ENCODE assay signal across 9 mouse cellular contexts in genomic region chr9:37358713-37359330, GRCm38 (mm10). TPM values are rescaled to one million over a fixed set of nuclear protein-coding genes. Genes with fewer than 3 reads are reported as not detected.
A peak's percentile ranks its signal among the peaks of the same experiment; 100 is the strongest.
DNase-seq lines count a peak whose midpoint lies in the region; ATAC-seq lines count a peak whose summit lies in the region.
"Had no signal": no experiment of that assay in that cellular context is flagged by ENCODE, and none has a peak within 500 bp of the region (broad histone marks: within the 10 kb centered on the region; RNA-seq: fewer than 3 reads in every experiment).

No protein-coding gene starts in this region.

- peak overlapping the region; percentile 91 for H3K27ac ChIP-seq in forebrain, embryonic 11.5 days (ENCODE audit: low read depth, low read length)
- H3K27ac ChIP-seq in stomach, embryonic 16.5 days (ENCODE audit: low read length), result peak overlapping the region; percentile 55; the same call in 1 of the 2 replicates
- H3K27ac ChIP-seq in liver, embryonic 12.5 days, result no peak overlapping the region

- no peaks in the 10 kb centered on the region for H3K27me3 ChIP-seq in forebrain, embryonic 11.5 days (ENCODE audit: control insufficient read depth, insufficient read depth, low read length)
- no peaks in the 10 kb centered on the region for H3K27me3 ChIP-seq in stomach, embryonic 16.5 days (ENCODE audit: control insufficient read depth, insufficient read depth, low read length)
- no peaks in the 10 kb centered on the region for H3K27me3 ChIP-seq in liver, embryonic 12.5 days (replicated peaks)
- H3K27me3 ChIP-seq: Patski had no signal

- H3K4me1 ChIP-seq in forebrain, embryonic 11.5 days (replicated peaks; ENCODE audit: control insufficient read depth, insufficient read depth, low read length), result peaks cover 19% of the 10 kb centered on the region
- peaks cover 7% of the 10 kb centered on the region for H3K4me1 ChIP-seq in stomach, embryonic 16.5 days (ENCODE audit: control insufficient read depth, insufficient read depth, low read length)
- H3K4me1 ChIP-seq in liver, embryonic 12.5 days, result peaks cover 10% of the 10 kb centered on the region

- H3K4me2 ChIP-seq in forebrain, embryonic 11.5 days (ENCODE audit: low read depth, low read length, severe bottlenecking), result peak overlapping the region; percentile 12; the same call in 1 of the 2 replicates
- no peak overlapping the region for H3K4me2 ChIP-seq in stomach, embryonic 16.5 days (ENCODE audit: low read depth, low read length)
- no peak overlapping the region for H3K4me2 ChIP-seq in liver, embryonic 12.5 days

- H3K4me3 ChIP-seq in forebrain, embryonic 11.5 days (ENCODE audit: low read depth, low read length), result no peak overlapping the region
- no peak overlapping the region for H3K4me3 ChIP-seq in stomach, embryonic 16.5 days (replicated peaks; ENCODE audit: low read length)
- no peak overlapping the region for H3K4me3 ChIP-seq in liver, embryonic 12.5 days

- no peak overlapping the region for H3K9ac ChIP-seq in forebrain, embryonic 11.5 days (ENCODE audit: low read length)
- no peak overlapping the region for H3K9ac ChIP-seq in stomach, embryonic 16.5 days (ENCODE audit: low read length)
- no peak overlapping the region for H3K9ac ChIP-seq in liver, embryonic 12.5 days

- no peaks in the 10 kb centered on the region for H3K36me3 ChIP-seq in forebrain, embryonic 11.5 days (ENCODE audit: control insufficient read depth, insufficient read depth, low read length)
- H3K36me3 ChIP-seq in stomach, embryonic 16.5 days (ENCODE audit: control insufficient read depth, insufficient read depth, low read length), result no peaks in the 10 kb centered on the region
- H3K36me3 ChIP-seq in liver, embryonic 12.5 days, result no peaks in the 10 kb centered on the region

- 39% methylated on average over 7 of the region's 7 CpGs for WGBS in forebrain, embryonic 11.5 days
- 73% methylated on average over 7 of the region's 7 CpGs for WGBS in stomach, embryonic 16.5 days
- 68% methylated on average over 7 of the region's 7 CpGs for WGBS in liver, embryonic 12.5 days (ENCODE audit: insufficient replicate concordance)

- H3K9me3 ChIP-seq in forebrain, embryonic 11.5 days (ENCODE audit: control insufficient read depth, low read length), result no peaks in the 10 kb centered on the region
- H3K9me3 ChIP-seq in stomach, embryonic 16.5 days (replicated peaks; ENCODE audit: control insufficient read depth, low read length), result no peaks in the 10 kb centered on the region
- H3K9me3 ChIP-seq in liver, embryonic 12.5 days (replicated peaks), result no peaks in the 10 kb centered on the region

- peak; percentile 66 for ATAC-seq in forebrain, embryonic 11.5 days (replicated peaks; ENCODE audit: low FRiP score)
- ATAC-seq in stomach, embryonic 16.5 days (ENCODE audit: insufficient read depth, low FRiP score), result no peak
- no peak for ATAC-seq in liver, embryonic 12.5 days

- peak; percentile 54 for DNase-seq in right cerebral cortex, adult 18-20 months
- DNase-seq in right cerebral cortex, postnatal 25 days, result no peak
- DNase-seq in forebrain, embryonic 11.5 days (ENCODE audit: low spot score), result no peak
- DNase-seq in layer of hippocampus, postnatal 36 days, result peak; percentile 51 to 54
- DNase-seq in ovary, adult 18-20 months (ENCODE audit: low spot score), result no peak

RNA-seq across cellular contexts. Expression of gene Hepacam, which starts 8.3 kb away (rescaled TPM):
- 0.07 and 0.09 TPM in 2 replicates for polyA plus RNA-seq in forebrain, embryonic 11.5 days (2014; fragmentation: Nextera tagmentation; extraction: Ambion mirVana)
- total RNA-seq in layer of hippocampus, postnatal 36 days (2021), result 10 to 100 TPM; 66.3 to 66.9 TPM
- polyA plus RNA-seq in stomach, embryonic 16.5 days (2015; fragmentation: Nextera tagmentation; extraction: Ambion mirVana), result 0.19 TPM in 1 of 2 replicates, not detected in the other
- polyA plus RNA-seq in liver, embryonic 12.5 days (2016; fragmentation: Nextera tagmentation; extraction: Ambion mirVana), result 0.05 TPM in 1 of 2 replicates, not detected in the other
- total RNA-seq: hematopoietic stem cell, adult 5-6 weeks had no signal
- polyA plus RNA-seq: Patski had no signal

RNA-seq across cellular contexts. Expression of gene Ccdc15, which starts 10.6 kb away (rescaled TPM):
- 9.0 and 10.0 TPM in 2 replicates for polyA plus RNA-seq in forebrain, embryonic 11.5 days (2014; fragmentation: Nextera tagmentation; extraction: Ambion mirVana)
- 1 to 10 TPM; 1.9 to 2.2 TPM for total RNA-seq in layer of hippocampus, postnatal 36 days (2021)
- 4.2 and 5.0 TPM in 2 replicates for polyA plus RNA-seq in stomach, embryonic 16.5 days (2015; fragmentation: Nextera tagmentation; extraction: Ambion mirVana)
- 5.6 and 6.9 TPM in 2 replicates for polyA plus RNA-seq in liver, embryonic 12.5 days (2016; fragmentation: Nextera tagmentation; extraction: Ambion mirVana)

RNA-seq across cellular contexts. Expression of gene Robo4, which starts 42.9 kb away (rescaled TPM):
- polyA plus RNA-seq in forebrain, embryonic 11.5 days (2014; fragmentation: Nextera tagmentation; extraction: Ambion mirVana), result 6.6 and 7.0 TPM in 2 replicates
- total RNA-seq in layer of hippocampus, postnatal 36 days (2021), result 1 to 10 TPM; 5.4 to 7.0 TPM
- polyA plus RNA-seq in stomach, embryonic 16.5 days (2015; fragmentation: Nextera tagmentation; extraction: Ambion mirVana), result 12.3 and 13.3 TPM in 2 replicates
- polyA plus RNA-seq in liver, embryonic 12.5 days (2016; fragmentation: Nextera tagmentation; extraction: Ambion mirVana), result 4.4 and 5.1 TPM in 2 replicates
- polyA plus RNA-seq: Patski had no signal

Comparison
In these comparisons a context has a peak if more than half of its experiments do, and no peak if none do; other contexts are left out.
1. DNase-seq: peak in right cerebral cortex, adult 18-20 months (single experiment) and layer of hippocampus, postnatal 36 days (2 of 2); none in right cerebral cortex, postnatal 25 days (single experiment), forebrain, embryonic 11.5 days (single experiment) and ovary, adult 18-20 months (single experiment).